ENCODE assay signal across 9 mouse cellular contexts in genomic region chr17:85645718-85646665, GRCm38 (mm10). TPM values are rescaled to one million over a fixed set of nuclear protein-coding genes. Genes with fewer than 3 reads are reported as not detected.
DNase-seq lines count a peak whose midpoint lies in the region; ATAC-seq lines count a peak whose summit lies in the region.
"Had no signal": no experiment of that assay in that cellular context is flagged by ENCODE, and none has a peak within 500 bp of the region (broad histone marks: within the 10 kb centered on the region; RNA-seq: fewer than 3 reads in every experiment).

No protein-coding gene starts in this region.

- H3K27ac ChIP-seq in intestine, embryonic 15.5 days = no peak overlapping the region
- no peak overlapping the region for H3K27ac ChIP-seq in stomach, embryonic 15.5 days

- no peak overlapping the region; the same call in 1 of the 2 replicates for H3K9ac ChIP-seq in intestine, embryonic 15.5 days
- no peak overlapping the region for H3K9ac ChIP-seq in stomach, embryonic 15.5 days

- H3K4me1 ChIP-seq in intestine, embryonic 15.5 days (replicated peaks) = no peaks in the 10 kb centered on the region; the same call in 1 of the 2 replicates
- H3K4me1 ChIP-seq in stomach, embryonic 15.5 days = peaks cover 7% of the 10 kb centered on the region; the same call in 1 of the 2 replicates

- 6% methylated on average over 36 of the region's 36 CpGs for WGBS in intestine, embryonic 15.5 days
- WGBS in stomach, embryonic 15.5 days = 5% methylated on average over 36 of the region's 36 CpGs

- peak; percentile 40 for DNase-seq in urinary bladder, postnatal 14 days (ENCODE audit: low spot score)
- DNase-seq in urinary bladder, adult 2 months (ENCODE audit: low spot score) = no peak
- DNase-seq in cerebellum, postnatal 10 days = peak; percentile 67 to 77
- peak; percentile 62 for DNase-seq in gastrocnemius, postnatal 10 days
- peak; percentile 57 for DNase-seq in lung, postnatal 10 days

- no peaks in the 10 kb centered on the region for H3K9me3 ChIP-seq in intestine, embryonic 15.5 days
- H3K9me3 ChIP-seq in stomach, embryonic 15.5 days = no peaks in the 10 kb centered on the region

- peaks cover 42% of the 10 kb centered on the region for H3K27me3 ChIP-seq in intestine, embryonic 15.5 days (replicated peaks)
- H3K27me3 ChIP-seq in stomach, embryonic 15.5 days (replicated peaks) = peaks cover 31% of the 10 kb centered on the region

- peak overlapping the region; percentile 30 for H3K4me3 ChIP-seq in intestine, embryonic 15.5 days (replicated peaks)
- H3K4me3 ChIP-seq in stomach, embryonic 15.5 days (replicated peaks) = peak overlapping the region; percentile 37

- H3K4me2 ChIP-seq in intestine, embryonic 15.5 days (replicated peaks) = peak overlapping the region; percentile 67
- H3K4me2 ChIP-seq in stomach, embryonic 15.5 days = peak overlapping the region; percentile 72

- ATAC-seq in intestine, embryonic 15.5 days = peak; percentile 72
- ATAC-seq in stomach, embryonic 15.5 days (ENCODE audit: insufficient read depth, low FRiP score, low read depth) = peak; percentile 39; the same call in 1 of the 2 replicates

- H3K36me3 ChIP-seq in intestine, embryonic 15.5 days = no peaks in the 10 kb centered on the region
- no peaks in the 10 kb centered on the region for H3K36me3 ChIP-seq in stomach, embryonic 15.5 days

RNA-seq across cellular contexts. Expression of gene Six3, which starts 32.6 kb away (rescaled TPM):
- polyA plus RNA-seq in urinary bladder, adult 2 months (2012; rRNA removed) = not detected in 2 replicates
- total RNA-seq in gastrocnemius, postnatal 10 days (2021) = not detected
- not detected in 2 replicates for polyA plus RNA-seq in intestine, embryonic 15.5 days (2015; fragmentation: Nextera tagmentation; extraction: Ambion mirVana)
- not detected in 2 replicates for polyA plus RNA-seq in stomach, embryonic 15.5 days (2015; fragmentation: Nextera tagmentation; extraction: Ambion mirVana)
- polyA plus RNA-seq: gonadal fat pad, adult 2 months; small intestine, adult 2 months had no signal

RNA-seq across cellular contexts. Expression of gene Six2, which starts 42.1 kb away (rescaled TPM):
- 0.21 and 0.47 TPM in 2 replicates for polyA plus RNA-seq in urinary bladder, adult 2 months (2012; rRNA removed)
- 10 to 100 TPM; 13.0 to 13.7 TPM for total RNA-seq in gastrocnemius, postnatal 10 days (2021)
- 0.35 and 0.43 TPM in 2 replicates for polyA plus RNA-seq in intestine, embryonic 15.5 days (2015; fragmentation: Nextera tagmentation; extraction: Ambion mirVana)
- polyA plus RNA-seq in stomach, embryonic 15.5 days (2015; fragmentation: Nextera tagmentation; extraction: Ambion mirVana) = 6.9 and 13.9 TPM in 2 replicates
- polyA plus RNA-seq: gonadal fat pad, adult 2 months; small intestine, adult 2 months had no signal
